Mouse (Mus musculus) forebrain, embryonic 14.5 days (tissue): ENCODE results near the gene Ttc9. TPM values are rescaled to one million over a fixed set of nuclear protein-coding genes. Genes with fewer than 3 reads are reported as not detected.

ENCODE experiments used
- ATAC-seq: fragments of 200-750 bp; cut with Nextera tagmentation; 2 replicates; pipeline ENCODE4 v1.8.0; 2017; ENCODE audit warnings: mild to moderate bottlenecking, moderate library complexity
- DNase-seq: peaks from one replicate; pipeline ENCODE4 v3.0.0-alpha.2; 2015; ENCODE audit warnings: low spot score
- H3K27ac ChIP-seq: fragments of 300-500 bp; sonication (generic); 2 replicates; pipeline ENCODE4 v1.5.1; 2014; ENCODE audit warnings: low read depth, mild to moderate bottlenecking, control low read depth, low read length, moderate library complexity
- H3K27me3 ChIP-seq: fragments of 300-500 bp; sonication (generic); replicated peaks from 2 replicates; pipeline ENCODE4 v1.6.1; 2014; ENCODE audit warnings: low read length, control low read depth, mixed read lengths; ENCODE audit not compliant: control insufficient read depth, insufficient read depth
- H3K36me3 ChIP-seq: fragments of 300-500 bp; sonication (generic); 2 replicates; pipeline ENCODE4 v1.6.1; 2014; ENCODE audit warnings: low read length, control low read depth; ENCODE audit not compliant: control insufficient read depth, insufficient read depth
- H3K4me1 ChIP-seq: fragments of 300-500 bp; sonication (generic); 2 replicates; pipeline ENCODE4 v1.6.1; 2014; ENCODE audit warnings: antibody characterized with exemption, low read length, control low read depth; ENCODE audit not compliant: control insufficient read depth, insufficient read depth
- H3K4me2 ChIP-seq: fragments of 300-500 bp; sonication (generic); 2 replicates; pipeline ENCODE4 v1.6.1; 2014; ENCODE audit warnings: mild to moderate bottlenecking, control low read depth, low read length
- H3K4me3 ChIP-seq: fragments of 300-500 bp; sonication (generic); 2 replicates; pipeline ENCODE4 v1.5.1; 2014; ENCODE audit warnings: low read depth, low read length, control low read depth
- H3K9ac ChIP-seq: fragments of 300-500 bp; sonication (generic); 2 replicates; pipeline ENCODE4 v1.6.1; 2014; ENCODE audit warnings: mild to moderate bottlenecking, low read length, control low read depth, moderate library complexity
- H3K9me3 ChIP-seq: fragments of 300-500 bp; sonication (generic); replicated peaks from 2 replicates; pipeline ENCODE4 v1.6.1; 2016; ENCODE audit warnings: low read length, control low read depth, mixed read lengths; ENCODE audit not compliant: control insufficient read depth
- WGBS: fragments of 180-500 bp; shearing (Covaris S2); extraction: QIAGEN DNeasy Blood & Tissue Kit; methylation state at CpG from one replicate; pipeline ENCODE4 v1.1.7; 2014; 5-methylcytosine and 5-hydroxymethylcytosine counted together
- polyA plus RNA-seq: library from polyadenylated mRNA; unstranded; fragments of >200 nt; fragmentation: Nextera tagmentation; extraction: Ambion mirVana; gene quantifications from 2 replicates; pipeline ENCODE4 v1.2.1, GENCODE M21; 2014

Ttc9 gene
- polyA plus RNA-seq, 1 experiment from 2014 or later, result 10.4 TPM

DNA sequence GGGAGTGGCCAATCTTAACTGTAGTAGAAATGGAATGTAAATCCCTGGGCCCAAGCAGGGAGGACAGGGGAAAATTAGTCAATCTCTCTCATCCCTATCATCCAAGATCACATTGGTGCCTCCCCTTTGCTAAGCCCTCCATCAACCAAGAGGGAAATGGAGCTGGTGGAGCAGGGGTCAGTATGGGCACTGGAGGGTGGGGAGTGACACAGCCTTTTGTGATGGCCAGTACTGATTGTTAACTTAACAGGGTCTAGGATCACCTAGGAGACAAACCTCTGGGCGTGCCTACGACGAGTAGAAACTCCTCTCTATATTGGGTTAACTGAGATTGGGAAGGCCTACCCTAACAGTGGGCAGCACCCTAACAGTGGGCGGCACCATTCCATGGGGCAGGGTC lies 7.7 kb upstream of the Ttc9 start:
- no peak for ATAC-seq
- Histone ChIP-seq H3K4me2 (no peak overlapping the region), H3K9ac (no peak overlapping the region), H3K4me1 (no peaks in the 10 kb centered on the region), H3K9me3 (no peaks in the 10 kb centered on the region), H3K36me3 (no peaks in the 10 kb centered on the region), H3K4me3 (no peak overlapping the region), H3K27ac (no peak overlapping the region), H3K27me3 (no peaks in the 10 kb centered on the region)
- WGBS, result 85% methylated on average over 4 of the region's 4 CpGs
- no peak for DNase-seq

DNA sequence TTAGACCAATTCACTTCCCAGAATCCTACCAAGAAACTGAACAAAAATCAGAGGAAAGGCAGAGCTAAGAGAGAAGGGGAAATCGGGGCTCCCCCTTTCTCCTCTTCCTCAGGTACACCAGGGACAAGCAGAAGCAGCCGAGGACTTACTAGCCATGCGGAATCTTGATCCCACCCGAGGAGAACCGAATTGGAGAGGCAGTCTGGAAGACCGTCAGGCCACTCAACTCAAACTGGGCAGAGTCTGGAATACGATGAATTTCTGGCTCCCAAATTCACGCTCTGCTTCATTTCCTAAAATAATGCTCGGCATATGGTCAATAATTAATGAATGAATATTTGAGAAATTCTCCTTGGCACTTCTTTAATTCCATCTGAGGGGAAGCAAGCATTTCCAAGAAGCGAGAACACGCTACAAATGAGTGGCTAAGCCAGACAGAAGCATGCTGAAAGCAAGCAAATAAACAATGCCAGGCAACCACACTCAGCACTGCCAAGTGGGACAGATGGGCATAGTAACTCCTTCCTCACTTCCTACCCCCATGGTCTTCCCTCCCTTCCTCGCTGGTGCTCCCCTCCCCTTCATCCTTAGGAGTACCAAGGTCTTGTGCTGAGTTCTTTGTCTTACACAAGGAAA lies 4.7 kb upstream of the Ttc9 start:
- no peak overlapping the region for H3K27ac ChIP-seq

DNA sequence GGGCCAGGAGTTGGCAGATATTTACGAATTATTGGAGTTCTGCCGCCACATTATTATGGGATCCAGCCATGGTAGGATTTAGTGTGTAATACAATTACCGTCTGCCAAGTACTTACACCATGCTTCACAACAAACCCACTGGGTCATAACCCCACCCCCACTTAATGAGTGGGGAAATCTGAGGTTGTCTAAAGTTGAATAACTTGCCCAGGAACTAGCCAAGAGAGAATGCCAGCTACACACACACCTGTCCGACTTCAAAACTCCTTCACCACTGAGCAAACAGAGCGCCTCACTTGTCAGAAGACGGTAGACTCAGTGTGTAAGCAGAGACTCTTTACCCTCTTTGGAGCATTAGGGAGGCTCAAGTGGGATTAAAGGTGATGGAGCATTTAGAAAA lies 3.6 kb upstream of the Ttc9 start:
- H3K27ac ChIP-seq, result no peak overlapping the region
- no peaks in the 10 kb centered on the region for H3K27me3 ChIP-seq
- ATAC-seq (no peak), DNase-seq (no peak)
- H3K9me3 ChIP-seq, result no peaks in the 10 kb centered on the region
- no peak overlapping the region for H3K9ac ChIP-seq
- H3K36me3 ChIP-seq, result no peaks in the 10 kb centered on the region
- no peak overlapping the region for H3K4me3 ChIP-seq
- H3K4me1 ChIP-seq, result no peaks in the 10 kb centered on the region; the same call in 1 of the 2 replicates
- WGBS, result 80% methylated on average over 6 of the region's 6 CpGs
- no peak overlapping the region for H3K4me2 ChIP-seq

More for the DNA sequence above, 4.7 kb upstream of the Ttc9 start:
- H3K36me3 ChIP-seq, result no peaks in the 10 kb centered on the region
- H3K4me1 ChIP-seq, result no peaks in the 10 kb centered on the region
- WGBS, result 76% methylated on average over 12 of the region's 12 CpGs
- H3K9me3 ChIP-seq, result no peaks in the 10 kb centered on the region
- H3K4me3 ChIP-seq, result no peak overlapping the region
- H3K27me3 ChIP-seq, result no peaks in the 10 kb centered on the region
- no peak overlapping the region for H3K9ac ChIP-seq
- peak; percentile 11; the same call in 1 of the 2 replicates for ATAC-seq
- H3K4me2 ChIP-seq, result no peak overlapping the region
- peak; percentile 66 for DNase-seq

GRCm38 (mm10) chr12:81628091-81628490 lies 3.0 kb upstream of the Ttc9 start:
- DNase-seq, result no peak
- no peak overlapping the region for H3K4me2 ChIP-seq
- no peak for ATAC-seq
- no peaks in the 10 kb centered on the region for H3K27me3 ChIP-seq
- H3K4me1 ChIP-seq, result peaks cover 6% of the 10 kb centered on the region
- H3K27ac ChIP-seq, result no peak overlapping the region
- WGBS, result 81% methylated on average over 4 of the region's 4 CpGs
- H3K9ac ChIP-seq, result no peak overlapping the region
- H3K36me3 ChIP-seq, result no peaks in the 10 kb centered on the region
- H3K9me3 ChIP-seq, result no peaks in the 10 kb centered on the region
- no peak overlapping the region for H3K4me3 ChIP-seq

DNA sequence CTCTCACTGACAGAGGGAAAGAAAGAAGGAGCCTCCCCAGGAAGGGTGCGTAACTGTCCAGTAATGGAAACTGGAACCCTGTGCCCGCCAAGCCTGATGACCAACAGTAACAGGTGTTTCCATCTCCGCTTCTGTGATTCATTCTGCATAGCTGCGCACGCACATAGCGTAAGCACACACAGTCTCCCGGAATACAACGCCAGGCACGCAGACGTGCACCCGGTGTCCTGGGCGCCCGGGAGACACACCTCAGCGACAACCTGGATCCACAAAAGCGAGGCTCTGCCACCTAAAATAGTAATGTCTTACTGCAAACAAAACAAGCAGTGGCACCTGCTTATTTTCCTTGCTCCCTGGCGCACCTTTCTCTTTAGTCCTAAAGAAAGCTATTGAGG lies 532 bp upstream of the Ttc9 start:
- Histone ChIP-seq H3K27me3 (no peaks in the 10 kb centered on the region), H3K36me3 (no peaks in the 10 kb centered on the region), H3K27ac (peak overlapping the region; percentile 91), H3K4me1 (peaks cover 10% of the 10 kb centered on the region), H3K9me3 (no peaks in the 10 kb centered on the region), H3K4me3 (peak overlapping the region; percentile 73), H3K9ac (peak overlapping the region; percentile 92), H3K4me2 (peak overlapping the region; percentile 81)
- ATAC-seq, result peak; percentile 69
- peak; percentile 80 for DNase-seq
- WGBS, result under 1% methylated on average over 16 of the region's 16 CpGs

DNA sequence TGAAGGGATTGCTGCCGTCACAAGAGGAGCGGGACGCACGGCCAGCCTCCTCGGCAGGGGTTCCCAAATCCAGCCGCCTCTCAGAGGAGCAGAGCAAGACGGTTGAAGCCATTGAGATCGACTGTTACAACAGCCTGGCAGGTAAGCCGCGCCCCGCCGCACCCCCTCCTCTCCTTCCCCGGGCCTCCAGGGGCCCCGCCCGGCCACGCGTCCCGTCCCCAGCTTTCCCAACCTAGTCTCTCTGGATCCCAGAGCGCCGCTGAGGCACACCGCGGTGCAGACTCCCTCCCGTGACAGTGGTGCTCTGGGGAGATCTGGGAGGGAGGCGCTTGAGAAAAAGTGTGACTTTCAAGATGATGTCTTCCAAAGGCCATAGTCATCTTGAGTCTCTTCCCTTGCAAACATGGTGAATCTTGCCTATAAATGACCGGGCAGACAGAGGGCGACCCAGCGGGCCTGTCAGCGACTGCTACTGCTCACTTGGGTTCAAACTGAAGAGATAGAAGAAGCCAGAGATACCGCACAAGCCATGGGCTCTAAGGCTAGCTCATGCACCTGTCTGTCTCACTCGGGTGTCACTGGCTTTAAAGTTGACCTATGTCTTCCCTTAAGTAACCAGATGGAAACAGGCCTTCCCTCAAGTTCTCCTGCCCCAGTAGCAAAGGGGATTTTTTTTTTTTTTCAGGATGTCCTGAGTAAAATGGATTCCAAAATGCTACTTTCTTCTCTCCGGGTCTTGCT lies 782 bp downstream of the Ttc9 start:
- Histone ChIP-seq H3K36me3 (no peaks in the 10 kb centered on the region), H3K4me2 (peak overlapping the region; percentile 81), H3K27ac (peak overlapping the region; percentile 91), H3K9ac (peak overlapping the region; percentile 92), H3K27me3 (no peaks in the 10 kb centered on the region), H3K9me3 (no peaks in the 10 kb centered on the region), H3K4me3 (peak overlapping the region; percentile 73), H3K4me1 (peaks cover 10% of the 10 kb centered on the region)
- 1% methylated on average over 31 of the region's 31 CpGs for WGBS
- peak; percentile 40 for ATAC-seq
- peak; percentile 59 for DNase-seq

GRCm38 (mm10) chr12:81633246-81633645 lies 2.2 kb downstream of the Ttc9 start:
- H3K4me3 ChIP-seq, result 0 out of 2 replicates have a peak overlapping the region, but pooled peaks have one; percentile 73
- no peak overlapping the region for H3K9ac ChIP-seq
- no peak overlapping the region for H3K27ac ChIP-seq
- H3K4me1 ChIP-seq, result peaks cover 10% of the 10 kb centered on the region
- H3K36me3 ChIP-seq, result no peaks in the 10 kb centered on the region
- H3K4me2 ChIP-seq, result peak overlapping the region; percentile 81
- no peaks in the 10 kb centered on the region for H3K27me3 ChIP-seq
- WGBS, result 81% methylated on average over 2 of the region's 2 CpGs
- no peaks in the 10 kb centered on the region for H3K9me3 ChIP-seq
- ATAC-seq (no peak), DNase-seq (no peak)

DNA sequence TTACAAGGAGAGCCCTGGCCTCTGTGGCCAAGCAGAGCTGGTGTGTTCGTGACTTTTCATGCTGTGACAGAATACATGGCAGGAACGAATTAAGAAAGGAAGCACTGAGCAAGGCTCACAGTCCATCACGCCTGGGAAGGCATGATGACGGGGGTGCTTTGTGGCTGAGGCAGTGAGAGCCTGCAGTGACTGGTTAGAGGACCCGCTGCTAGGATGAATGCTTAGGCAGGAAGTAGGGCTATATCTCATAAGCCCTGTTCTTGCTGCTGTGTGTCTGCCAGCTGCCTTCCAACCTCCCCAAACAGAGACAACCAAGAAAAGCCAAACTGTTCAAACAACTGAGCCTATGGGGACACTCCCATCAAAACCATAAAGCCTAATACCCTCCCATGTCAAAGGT lies 9.6 kb downstream of the Ttc9 start:
- no peak for ATAC-seq
- WGBS, result 68% methylated on average over 5 of the region's 5 CpGs
- Histone ChIP-seq H3K27me3 (no peaks in the 10 kb centered on the region), H3K27ac (no peak overlapping the region), H3K9ac (no peak overlapping the region), H3K4me1 (peaks cover 12% of the 10 kb centered on the region), H3K4me3 (no peak overlapping the region), H3K9me3 (no peaks in the 10 kb centered on the region), H3K36me3 (no peaks in the 10 kb centered on the region), H3K4me2 (no peak overlapping the region)
- no peak for DNase-seq
